Mouse (Mus musculus) heart, embryonic 14.5 days (tissue): Measurements from ENCODE around the gene Tmem38b. TPM values are rescaled to one million over a fixed set of nuclear protein-coding genes. Genes with fewer than 3 reads are reported as not detected.

Source experiments
- ATAC-seq: fragments of 200-750 bp; cut with Nextera tagmentation; 2 replicates; pipeline ENCODE4 v1.8.0; 2017; ENCODE audit warnings: low read depth, moderate TSS enrichment; ENCODE audit not compliant: insufficient number of reproducible peaks, insufficient read depth, low FRiP score
- H3K27ac ChIP-seq, 2 experiments: fragments of 200-500 bp in 1 of 2; fragments of 300-500 bp in 1 of 2; sonication (generic) in 1 of 2; replicated peaks in 1 of 2; 2 replicates each; pipeline ENCODE4 v1.5.1; 2012 to 2014; ENCODE audit warnings: low read depth in 2 of 2, low read length in 2 of 2, control low read depth in 1 of 2, mild to moderate bottlenecking in 1 of 2, mixed read lengths in 1 of 2; ENCODE audit not compliant: control insufficient read depth in 1 of 2, insufficient read depth in 1 of 2
- H3K27me3 ChIP-seq: fragments of 300-500 bp; sonication (generic); 2 replicates; pipeline ENCODE4 v1.6.1; 2014; ENCODE audit warnings: mild to moderate bottlenecking, low read length, control low read depth; ENCODE audit not compliant: control insufficient read depth, insufficient read depth
- H3K36me3 ChIP-seq: fragments of 300-500 bp; sonication (generic); 2 replicates; pipeline ENCODE4 v1.6.1; 2014; ENCODE audit warnings: mild to moderate bottlenecking, control low read depth, low read length, mixed read lengths; ENCODE audit not compliant: control insufficient read depth, insufficient read depth
- H3K4me1 ChIP-seq, 2 experiments: fragments of 200-500 bp in 1 of 2; fragments of 300-500 bp in 1 of 2; sonication (generic) in 1 of 2; 2 replicates each; pipeline ENCODE4 v1.6.1; 2012 to 2014; ENCODE audit warnings: low read length in 2 of 2, control low read depth in 1 of 2, mixed read lengths in 1 of 2; ENCODE audit not compliant: control insufficient read depth in 2 of 2, insufficient read depth in 2 of 2
- H3K4me2 ChIP-seq: fragments of 300-500 bp; sonication (generic); 2 replicates; pipeline ENCODE4 v1.6.1; 2014; ENCODE audit warnings: mild to moderate bottlenecking, low read length
- H3K4me3 ChIP-seq, 2 experiments: fragments of 200-500 bp in 1 of 2; fragments of 300-500 bp in 1 of 2; sonication (generic) in 1 of 2; 2 replicates each; pipeline ENCODE4 v1.5.1; 2012 to 2014; ENCODE audit warnings: low read length in 2 of 2, mild to moderate bottlenecking in 2 of 2, control low read depth in 1 of 2, low read depth in 1 of 2, moderate library complexity in 1 of 2; ENCODE audit not compliant: control insufficient read depth in 1 of 2, insufficient read depth in 1 of 2
- H3K9ac ChIP-seq: fragments of 300-500 bp; sonication (generic); 2 replicates; pipeline ENCODE4 v1.6.1; 2014; ENCODE audit warnings: mild to moderate bottlenecking, low read length
- H3K9me3 ChIP-seq: fragments of 300-500 bp; sonication (generic); 2 replicates; pipeline ENCODE4 v1.6.1; 2016; ENCODE audit warnings: low read length, control low read depth; ENCODE audit not compliant: control insufficient read depth
- WGBS: fragments of 180-500 bp; shearing (Covaris S2); extraction: QIAGEN DNeasy Blood & Tissue Kit; methylation state at CpG from one replicate; pipeline ENCODE4 v1.1.7; 2014; 5-methylcytosine and 5-hydroxymethylcytosine counted together
- polyA plus RNA-seq: library from polyadenylated mRNA; unstranded; fragments of >200 nt; fragmentation: Nextera tagmentation; extraction: Ambion mirVana; gene quantifications from 2 replicates; pipeline ENCODE4 v1.2.1, GENCODE M21; 2014

The Tmem38b gene
- polyA plus RNA-seq, 1 experiment from 2014 or later, result 11.2 TPM

DNA sequence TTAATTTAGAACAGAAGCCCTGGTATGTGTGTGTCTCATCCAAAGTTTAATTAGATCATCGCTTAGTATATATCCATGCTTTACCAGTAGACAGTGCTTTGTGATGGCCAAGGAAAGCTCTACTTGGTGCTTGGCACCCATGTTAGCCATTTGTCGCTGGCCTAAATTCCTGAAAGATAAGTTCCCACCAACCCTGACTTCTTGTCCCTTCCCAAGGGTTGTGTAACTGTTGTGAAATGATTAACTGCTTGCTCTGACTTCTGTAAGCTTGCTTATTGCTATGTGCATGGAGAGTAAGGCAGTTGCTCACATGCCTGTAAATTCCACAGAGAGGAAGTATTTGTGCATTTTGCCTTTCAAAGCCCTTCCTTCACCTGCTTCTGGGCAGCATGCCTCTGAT is 4.7 kb downstream of the Tmem38b start:
- Histone ChIP-seq H3K36me3 (no peaks in the 10 kb centered on the region), H3K27ac (no peak overlapping the region), H3K9me3 (no peaks in the 10 kb centered on the region), H3K4me3 (no peak overlapping the region), H3K27me3 (no peaks in the 10 kb centered on the region), H3K4me2 (no peak overlapping the region), H3K9ac (no peak overlapping the region), H3K4me1 (peaks cover 5 to 12% of the 10 kb centered on the region in 2 experiments)
- WGBS, result 77% methylated on average over 2 of the region's 2 CpGs
- ATAC-seq, result no peak

DNA sequence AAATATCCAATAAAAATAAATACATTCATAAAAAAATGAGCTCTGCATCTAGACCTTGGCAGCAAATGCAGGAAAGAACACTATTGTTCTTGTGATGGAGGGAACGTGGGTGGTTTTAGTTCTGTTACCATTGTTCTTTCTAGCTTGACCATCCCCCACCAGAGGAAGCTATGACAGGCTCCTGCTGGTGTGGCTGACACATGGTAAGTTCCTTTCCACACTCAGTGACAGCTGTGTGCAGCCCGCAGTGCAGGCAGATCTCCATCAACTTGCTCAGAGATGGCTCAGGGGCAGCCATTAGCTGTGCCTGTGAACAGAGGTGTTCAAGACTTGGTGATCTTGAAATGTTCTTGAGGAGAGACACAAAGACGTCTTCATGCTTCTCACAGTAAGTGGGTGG is 6.5 kb downstream of the Tmem38b start:
- no peak overlapping the region for H3K9ac ChIP-seq
- H3K4me1 ChIP-seq, result peaks cover 7 to 26% of the 10 kb centered on the region in 2 experiments
- 0 out of 2 replicates have a peak, but pooled peaks have one; percentile 59 for ATAC-seq
- no peaks in the 10 kb centered on the region for H3K27me3 ChIP-seq
- WGBS, result 13% methylated on average over 3 of the region's 3 CpGs
- H3K4me3 ChIP-seq, result no peak overlapping the region
- H3K4me2 ChIP-seq, result no peak overlapping the region
- H3K36me3 ChIP-seq, result no peaks in the 10 kb centered on the region
- H3K9me3 ChIP-seq, result no peaks in the 10 kb centered on the region
- H3K27ac ChIP-seq, result 0 out of 4 replicates have a peak overlapping the region, but pooled peaks of 1 of the 2 experiments have one; percentile 44

DNA sequence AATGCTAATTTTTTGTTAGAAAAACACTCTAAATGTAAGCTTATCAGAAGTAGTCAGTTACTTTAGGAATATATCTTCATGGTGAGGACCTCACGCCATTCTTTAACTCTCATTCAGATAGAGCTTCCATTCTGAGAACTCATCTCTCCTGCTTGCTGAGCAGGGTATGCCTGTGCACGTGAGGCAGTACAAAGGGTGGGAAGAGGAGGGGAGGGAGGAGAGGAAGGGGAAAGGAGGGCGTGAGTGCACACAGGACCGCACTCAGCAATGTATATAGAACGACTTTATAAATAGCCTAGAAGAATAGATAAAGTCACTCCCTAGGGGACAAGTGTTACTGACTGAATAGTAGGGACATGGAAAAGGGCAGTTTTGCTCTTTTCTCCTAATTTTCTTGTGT is 11.1 kb downstream of the Tmem38b start:
- Histone ChIP-seq H3K27me3 (no peaks in the 10 kb centered on the region), H3K9ac (peak overlapping the region; percentile 30; the same call in 1 of the 2 replicates), H3K4me2 (peak overlapping the region; percentile 36), H3K4me1 (peaks cover 7 to 29% of the 10 kb centered on the region in 2 experiments), H3K27ac (no peak overlapping the region), H3K36me3 (no peaks in the 10 kb centered on the region), H3K9me3 (no peaks in the 10 kb centered on the region), H3K4me3 (no peak overlapping the region)
- 7% methylated on average over 5 of the region's 5 CpGs for WGBS
- no peak for ATAC-seq

DNA sequence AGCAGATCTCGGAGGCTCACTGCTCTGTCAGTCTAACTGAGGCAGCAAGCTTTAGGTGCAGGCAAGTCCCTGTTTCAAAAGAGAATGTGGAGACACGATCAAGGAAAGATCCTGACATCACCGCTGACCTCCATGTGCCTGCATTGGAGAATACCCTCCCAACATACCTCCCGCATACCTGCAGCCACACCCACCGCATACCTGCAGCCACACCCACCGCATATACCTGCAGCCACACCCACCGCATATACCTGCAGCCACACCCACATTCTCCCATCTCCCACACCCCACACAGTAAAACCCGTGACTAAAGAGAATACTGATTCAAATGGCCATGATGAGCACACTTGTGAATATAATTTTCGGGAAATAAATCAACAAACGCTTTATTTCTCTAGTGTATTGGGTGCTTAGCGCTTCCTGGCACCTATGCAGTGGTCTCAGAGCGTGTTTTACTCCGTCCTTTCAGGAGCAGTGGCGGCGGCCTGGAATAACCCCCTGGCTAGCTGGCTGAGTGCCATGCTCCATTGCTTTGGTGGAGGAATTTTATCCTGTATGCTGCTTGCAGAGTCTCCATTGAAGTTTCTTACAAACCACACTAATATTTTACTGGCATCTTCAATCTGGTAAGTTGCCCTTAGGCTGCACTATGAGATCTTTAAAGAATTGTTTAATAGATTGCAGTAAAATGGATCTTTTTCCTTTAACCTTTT is 14.5 kb downstream of the Tmem38b start:
- Histone ChIP-seq H3K27ac (no peak overlapping the region), H3K4me3 (no peak overlapping the region), H3K9me3 (no peaks in the 10 kb centered on the region), H3K27me3 (no peaks in the 10 kb centered on the region), H3K36me3 (no peaks in the 10 kb centered on the region), H3K9ac (no peak overlapping the region), H3K4me2 (no peak overlapping the region), H3K4me1 (peaks cover 2 to 26% of the 10 kb centered on the region in 2 experiments)
- WGBS, result 63% methylated on average over 15 of the region's 15 CpGs
- no peak for ATAC-seq

DNA sequence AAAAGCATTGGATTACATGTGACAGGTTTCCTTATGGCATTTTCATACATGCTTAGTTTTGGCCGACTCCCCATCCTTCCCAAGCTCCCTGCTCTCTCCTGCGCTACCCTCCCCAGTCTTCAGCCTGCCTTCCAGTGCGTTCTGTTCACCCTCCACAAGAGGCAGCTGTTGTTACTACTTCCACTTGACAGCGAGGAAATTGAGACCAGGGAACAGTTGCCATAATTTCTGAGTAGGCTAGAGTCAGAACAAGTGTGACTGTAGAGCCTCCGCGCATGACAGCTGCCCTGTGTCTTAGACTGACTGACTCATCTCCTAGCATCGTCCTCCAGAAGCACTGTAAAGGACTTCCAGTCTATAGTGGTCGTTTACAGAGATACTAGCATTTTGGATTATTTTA is 17.7 kb downstream of the Tmem38b start:
- peaks cover 0 to 10% of the 10 kb centered on the region in 2 experiments; a peak in 2 of 4 replicates for H3K4me1 ChIP-seq
- 44% methylated on average over 8 of the region's 8 CpGs for WGBS
- no peak for ATAC-seq

DNA sequence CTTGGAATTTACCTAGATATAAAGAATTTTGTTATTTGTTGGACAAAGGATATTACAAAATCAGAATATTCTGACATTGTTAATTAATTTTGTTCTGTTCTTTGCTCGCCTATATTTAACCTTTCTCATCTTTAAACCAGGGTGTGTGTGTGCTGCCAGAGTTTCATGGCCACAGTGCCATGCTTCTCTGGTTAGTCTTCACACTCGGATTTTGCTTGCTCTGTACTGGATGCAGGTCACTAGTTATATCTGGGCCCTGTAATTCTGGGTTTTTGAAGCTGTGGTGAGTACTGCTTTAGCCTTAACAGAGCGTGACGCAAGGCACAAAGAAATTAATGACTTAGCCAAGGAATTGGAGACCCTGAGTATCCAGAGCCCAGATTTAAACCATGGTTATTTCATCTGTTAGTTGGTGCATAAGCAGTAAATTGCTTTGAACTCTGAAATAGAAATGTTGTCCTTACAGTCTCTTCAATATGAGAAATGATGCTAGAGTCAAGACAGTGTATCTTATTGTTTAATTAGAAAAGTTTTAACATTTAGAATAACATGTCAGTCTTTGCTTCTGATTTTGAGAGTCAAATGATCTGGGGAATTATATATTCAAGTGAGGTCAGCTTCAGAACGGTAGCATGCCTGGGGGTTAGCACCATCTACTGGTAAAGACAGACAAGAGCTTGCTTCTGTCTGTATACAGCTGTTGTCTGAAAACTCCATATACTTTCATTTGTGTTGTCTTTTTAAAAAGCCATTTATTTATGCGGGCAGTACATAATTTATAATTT is 19.2 kb downstream of the Tmem38b start:
- Histone ChIP-seq H3K9me3 (no peaks in the 10 kb centered on the region), H3K27me3 (no peaks in the 10 kb centered on the region), H3K27ac (no peak overlapping the region), H3K4me3 (no peak overlapping the region), H3K9ac (no peak overlapping the region), H3K36me3 (no peaks in the 10 kb centered on the region), H3K4me1 (peaks cover 0 to 12% of the 10 kb centered on the region in 2 experiments; a peak in 2 of 4 replicates), H3K4me2 (no peak overlapping the region)
- WGBS, result 50% methylated on average over 6 of the region's 6 CpGs
- no peak for ATAC-seq

More for the DNA sequence above, 17.7 kb downstream of the Tmem38b start:
- Histone ChIP-seq H3K27ac (no peak overlapping the region), H3K27me3 (no peaks in the 10 kb centered on the region), H3K4me2 (no peak overlapping the region), H3K4me3 (no peak overlapping the region), H3K9ac (no peak overlapping the region), H3K9me3 (no peaks in the 10 kb centered on the region), H3K36me3 (no peaks in the 10 kb centered on the region)

DNA sequence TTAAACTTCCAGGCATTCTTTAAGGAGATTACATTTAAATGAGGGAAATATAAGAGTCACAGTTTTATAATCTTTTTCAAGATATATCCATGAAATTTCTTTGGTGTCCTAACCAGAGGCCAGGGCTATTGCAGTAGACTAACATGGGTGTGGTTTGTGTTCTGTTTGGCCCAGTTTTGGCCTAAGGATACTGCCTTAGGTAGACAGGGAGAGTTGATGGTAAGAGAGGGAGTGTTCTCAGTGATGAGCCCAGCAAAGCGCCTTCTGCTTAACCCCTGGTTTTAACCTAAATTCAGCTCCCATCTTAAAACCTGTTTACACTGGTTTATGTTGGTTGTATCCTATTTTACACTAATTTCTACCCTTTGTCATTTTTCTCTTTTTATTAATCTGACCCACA is 19.8 kb downstream of the Tmem38b start:
- Histone ChIP-seq H3K4me3 (no peak overlapping the region), H3K36me3 (peaks cover under 1% of the 10 kb centered on the region), H3K4me1 (peaks cover 0 to 11% of the 10 kb centered on the region in 2 experiments; a peak in 1 of 4 replicates), H3K9ac (no peak overlapping the region), H3K27ac (no peak overlapping the region), H3K27me3 (no peaks in the 10 kb centered on the region), H3K9me3 (no peaks in the 10 kb centered on the region), H3K4me2 (no peak overlapping the region)
- ATAC-seq, result no peak
- 100% methylated on average over 1 of the region's 1 CpGs for WGBS
